Mouse (Mus musculus) heart, embryonic 11.5 days (tissue): ENCODE results near the gene D630003M21Rik. TPM values are rescaled to one million over a fixed set of nuclear protein-coding genes. Genes with fewer than 3 reads are reported as not detected.

ENCODE experiments used
- ATAC-seq: fragments of 200-750 bp; cut with Nextera tagmentation; replicated peaks from 2 replicates; pipeline ENCODE4 v1.8.0; 2017; ENCODE audit warnings: moderate library complexity; ENCODE audit not compliant: insufficient number of reproducible peaks, low FRiP score, low TSS enrichment
- H3K27ac ChIP-seq: fragments of 300-500 bp; sonication (generic); 2 replicates; pipeline ENCODE4 v1.5.1; 2014; ENCODE audit warnings: mild to moderate bottlenecking, low read depth, low read length
- H3K27me3 ChIP-seq: fragments of 300-500 bp; sonication (generic); 2 replicates; pipeline ENCODE4 v1.6.1; 2014; ENCODE audit warnings: mild to moderate bottlenecking, low read length, mixed read lengths; ENCODE audit not compliant: control insufficient read depth, insufficient read depth
- H3K36me3 ChIP-seq: fragments of 300-500 bp; sonication (generic); 2 replicates; pipeline ENCODE4 v1.6.1; 2014; ENCODE audit warnings: mild to moderate bottlenecking, low read length, moderate library complexity, mixed read lengths; ENCODE audit not compliant: control insufficient read depth, insufficient read depth
- H3K4me1 ChIP-seq: fragments of 300-500 bp; sonication (generic); 2 replicates; pipeline ENCODE4 v1.6.1; 2014; ENCODE audit warnings: low read length; ENCODE audit not compliant: control insufficient read depth, insufficient read depth
- H3K4me2 ChIP-seq: fragments of 300-500 bp; sonication (generic); 2 replicates; pipeline ENCODE4 v1.6.1; 2014; ENCODE audit warnings: mild to moderate bottlenecking, moderate library complexity
- H3K4me3 ChIP-seq: fragments of 300-500 bp; sonication (generic); 2 replicates; pipeline ENCODE4 v1.5.1; 2014; ENCODE audit warnings: low read depth, low read length
- H3K9ac ChIP-seq: fragments of 300-500 bp; sonication (generic); 2 replicates; pipeline ENCODE4 v1.6.1; 2014; ENCODE audit warnings: mild to moderate bottlenecking, low read depth, low read length, moderate library complexity
- H3K9me3 ChIP-seq: fragments of 300-500 bp; sonication (generic); replicated peaks from 2 replicates; pipeline ENCODE4 v1.6.1; 2016; ENCODE audit warnings: low read length; ENCODE audit not compliant: control insufficient read depth
- WGBS: fragments of 180-500 bp; shearing (Covaris S2); extraction: QIAGEN DNeasy Blood & Tissue Kit; methylation state at CpG from one replicate; pipeline ENCODE4 v1.1.7; 2014; ENCODE audit not compliant: insufficient replicate concordance; 5-methylcytosine and 5-hydroxymethylcytosine counted together
- polyA plus RNA-seq: library from polyadenylated mRNA; unstranded; fragments of >200 nt; fragmentation: Nextera tagmentation; extraction: Ambion mirVana; gene quantifications from 2 replicates; pipeline ENCODE4 v1.2.1, GENCODE M21; 2014

The D630003M21Rik gene
- polyA plus RNA-seq, 1 experiment from 2014 or later, result 0.57 TPM

DNA sequence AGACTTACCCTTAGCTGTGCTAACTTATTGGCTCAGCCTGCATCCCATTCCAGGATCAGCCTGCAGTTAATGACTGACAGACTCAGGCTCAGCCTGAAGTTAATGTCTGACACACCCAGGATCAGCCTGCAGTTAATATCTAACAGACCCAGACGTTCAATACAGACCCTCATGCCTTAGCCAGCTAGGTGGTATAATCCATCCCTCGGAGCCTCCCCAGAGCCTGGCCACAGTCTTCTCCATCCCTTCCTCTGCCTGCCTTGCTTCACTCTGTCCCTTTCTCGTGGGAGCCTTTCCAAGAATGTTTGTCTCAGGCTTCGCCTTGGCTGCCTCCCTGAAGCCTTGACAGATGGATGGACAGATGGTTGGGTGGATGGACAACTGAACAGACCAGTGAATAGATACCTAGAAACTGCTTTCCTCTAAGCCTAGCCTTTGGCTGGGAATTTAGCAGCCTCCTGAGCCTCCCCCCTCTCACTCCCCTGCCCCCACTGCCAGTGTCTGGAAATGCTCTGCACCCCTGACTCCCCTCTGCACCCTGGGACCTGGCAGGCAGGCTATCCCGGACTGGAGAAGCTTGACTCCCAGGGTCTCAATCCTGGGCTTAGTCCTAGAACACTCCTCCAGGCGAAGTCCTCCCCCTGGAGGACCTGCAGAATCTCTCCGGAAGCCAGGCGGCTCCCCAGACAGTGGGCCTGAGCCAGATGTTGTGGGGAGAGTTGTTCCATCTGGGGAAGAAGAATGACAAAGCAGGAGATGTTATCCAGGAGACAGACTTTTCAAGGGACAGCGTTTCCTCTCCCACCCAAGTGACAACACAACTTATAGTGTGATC lies 13.5 kb downstream of the D630003M21Rik start:
- no peak for ATAC-seq
- Histone ChIP-seq H3K9me3 (no peaks in the 10 kb centered on the region), H3K4me1 (0 out of 2 replicates have a peak, but pooled peaks cover 4% of the 10 kb centered on the region), H3K4me2 (no peak overlapping the region), H3K9ac (no peak overlapping the region), H3K27ac (no peak overlapping the region), H3K4me3 (no peak overlapping the region), H3K27me3 (no peaks in the 10 kb centered on the region), H3K36me3 (no peaks in the 10 kb centered on the region)
- WGBS, result 55% methylated on average over 9 of the region's 9 CpGs

DNA sequence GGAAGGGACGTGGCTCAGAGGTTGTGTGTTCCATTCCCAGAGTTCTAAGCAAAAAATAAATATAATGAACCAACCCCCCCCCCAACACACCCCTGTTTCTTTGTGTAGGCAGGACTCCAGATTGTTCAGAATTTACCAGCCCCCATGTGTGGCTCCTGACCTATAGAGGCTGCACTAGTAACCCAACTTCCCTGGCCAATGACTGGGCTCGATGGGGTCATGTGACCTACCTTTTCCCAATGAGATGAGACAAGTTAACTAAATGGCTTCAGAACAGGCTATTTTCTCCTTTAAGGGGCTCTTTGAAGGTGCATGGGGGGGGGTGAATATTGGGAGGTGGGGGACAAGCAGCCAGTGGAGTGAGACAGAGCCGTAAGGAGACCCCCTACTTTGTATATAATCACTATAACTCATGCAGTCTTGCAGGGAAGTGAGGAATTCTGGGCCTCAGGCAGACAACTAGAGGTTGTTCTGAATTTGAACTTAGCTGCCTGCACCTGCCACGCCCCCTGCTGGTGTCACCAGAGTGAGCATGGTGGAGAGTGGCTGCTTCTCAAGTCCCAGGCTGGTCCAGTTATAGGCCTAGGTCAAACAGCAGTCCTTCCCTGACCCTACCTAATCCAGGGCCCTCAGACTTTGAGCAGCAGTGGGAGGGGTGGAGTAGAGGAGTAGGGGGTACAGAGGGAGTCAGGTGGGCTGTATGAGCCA lies 17.1 kb downstream of the D630003M21Rik start:
- no peak overlapping the region for H3K4me2 ChIP-seq
- WGBS, result 55% methylated on average over 4 of the region's 4 CpGs
- peaks cover 12% of the 10 kb centered on the region for H3K4me1 ChIP-seq
- no peaks in the 10 kb centered on the region for H3K36me3 ChIP-seq
- H3K9ac ChIP-seq, result no peak overlapping the region
- no peaks in the 10 kb centered on the region for H3K9me3 ChIP-seq
- no peak for ATAC-seq
- H3K27ac ChIP-seq, result no peak overlapping the region
- H3K4me3 ChIP-seq, result no peak overlapping the region
- H3K27me3 ChIP-seq, result no peaks in the 10 kb centered on the region

DNA sequence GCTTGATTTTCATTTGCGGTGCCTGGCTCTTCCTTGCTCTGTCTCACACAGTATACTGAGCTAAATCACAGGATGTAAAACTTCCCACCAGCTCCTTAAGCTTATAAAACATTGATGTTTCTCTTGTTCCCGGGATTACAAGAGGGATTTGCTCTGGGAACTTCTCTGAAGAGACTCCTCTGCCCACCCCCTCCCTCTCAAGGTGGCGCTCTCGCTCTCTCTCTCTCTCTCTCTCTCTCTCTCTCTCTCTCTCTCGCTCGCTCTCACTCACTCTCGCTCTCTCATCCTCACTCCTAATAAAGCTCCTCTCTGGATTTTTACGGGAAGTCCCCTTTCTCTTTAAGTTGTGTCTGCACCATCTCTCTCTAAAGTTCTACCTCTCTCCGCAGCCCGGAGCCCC lies 18.1 kb downstream of the D630003M21Rik start:
- ATAC-seq, result no peak
- no peaks in the 10 kb centered on the region for H3K27me3 ChIP-seq
- H3K9ac ChIP-seq, result 0 out of 2 replicates have a peak overlapping the region, but pooled peaks have one; percentile 8
- no peaks in the 10 kb centered on the region for H3K9me3 ChIP-seq
- H3K36me3 ChIP-seq, result no peaks in the 10 kb centered on the region
- H3K4me2 ChIP-seq, result peak overlapping the region; percentile 41; the same call in 1 of the 2 replicates
- H3K27ac ChIP-seq, result no peak overlapping the region
- no peak overlapping the region for H3K4me3 ChIP-seq
- H3K4me1 ChIP-seq, result peaks cover 12% of the 10 kb centered on the region
- WGBS, result 27% methylated on average over 10 of the region's 10 CpGs

DNA sequence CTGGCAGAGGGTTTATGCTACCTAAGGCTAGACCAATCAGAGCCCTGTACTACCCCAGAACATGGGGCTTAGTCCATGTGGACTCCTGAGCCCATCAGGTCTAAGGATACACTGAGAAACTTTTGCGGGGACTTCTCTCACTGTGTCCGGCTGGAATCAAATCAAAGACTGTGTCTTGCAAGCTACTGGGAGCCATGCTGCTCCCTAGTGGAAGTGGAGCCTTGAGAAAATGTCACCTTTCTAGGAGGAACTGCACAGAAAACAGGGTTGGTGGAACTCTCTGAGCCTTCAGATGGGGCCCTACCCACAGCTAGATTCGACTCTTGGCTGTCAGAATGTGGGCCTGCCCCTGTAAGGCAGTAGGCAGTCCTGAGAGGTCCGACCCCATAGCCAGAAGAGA lies 18.5 kb downstream of the D630003M21Rik start:
- Histone ChIP-seq H3K4me3 (no peak overlapping the region), H3K9me3 (no peaks in the 10 kb centered on the region), H3K36me3 (no peaks in the 10 kb centered on the region), H3K9ac (no peak overlapping the region), H3K4me2 (no peak overlapping the region), H3K27ac (no peak overlapping the region), H3K4me1 (peaks cover 12% of the 10 kb centered on the region), H3K27me3 (no peaks in the 10 kb centered on the region)
- whole genome bisulfite sequencing, result 45% methylated on average over 4 of the region's 4 CpGs
- ATAC-seq, result no peak

DNA sequence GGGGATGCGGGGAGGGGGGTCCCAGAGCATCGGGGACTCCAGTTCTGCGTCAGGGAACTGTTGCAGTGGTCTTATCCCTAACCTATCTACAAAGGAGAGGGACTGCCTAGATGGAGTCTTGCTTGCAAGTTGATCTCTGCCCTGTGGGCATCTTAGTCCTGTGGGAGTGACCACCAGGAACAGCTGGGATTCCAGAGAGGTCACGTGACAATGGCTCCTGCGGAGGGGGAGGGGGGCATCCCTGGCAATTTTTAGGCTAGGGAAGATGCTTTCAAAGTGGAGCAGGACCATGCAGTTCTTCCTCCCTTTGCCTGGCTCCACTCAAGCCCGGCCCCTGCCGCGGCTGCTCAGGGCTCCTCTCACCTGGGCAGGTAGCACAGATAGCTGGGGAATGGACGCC lies 19.2 kb downstream of the D630003M21Rik start:
- H3K9me3 ChIP-seq, result no peaks in the 10 kb centered on the region
- H3K27ac ChIP-seq, result no peak overlapping the region
- no peak for ATAC-seq
- 46% methylated on average over 9 of the region's 9 CpGs for WGBS
- no peak overlapping the region for H3K9ac ChIP-seq
- H3K36me3 ChIP-seq, result no peaks in the 10 kb centered on the region
- H3K4me1 ChIP-seq, result peaks cover 12% of the 10 kb centered on the region
- no peak overlapping the region for H3K4me2 ChIP-seq
- no peaks in the 10 kb centered on the region for H3K27me3 ChIP-seq
- H3K4me3 ChIP-seq, result no peak overlapping the region

DNA sequence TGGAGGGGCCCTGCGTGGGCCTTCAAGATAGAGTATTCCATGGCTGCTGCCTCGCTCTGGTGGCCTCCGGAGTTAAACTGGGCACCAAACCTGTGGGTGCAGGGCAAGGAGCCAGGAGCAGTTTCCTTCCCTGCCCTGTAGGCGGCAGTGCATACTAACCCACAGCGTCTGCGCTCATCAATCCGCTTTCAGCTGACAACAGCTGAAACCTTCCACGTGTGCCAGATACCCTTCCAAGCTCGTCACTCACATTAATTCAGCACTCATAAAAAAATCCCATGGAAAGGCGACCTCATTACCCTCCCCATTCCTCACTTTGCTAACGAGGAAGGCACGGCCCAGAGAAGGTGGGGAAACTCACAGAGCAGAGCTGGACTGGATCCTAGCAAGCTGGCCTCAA lies 21.2 kb downstream of the D630003M21Rik start:
- Histone ChIP-seq H3K4me3 (no peak overlapping the region), H3K4me1 (peaks cover 12% of the 10 kb centered on the region)
- 10% methylated on average over 12 of the region's 12 CpGs for WGBS

DNA sequence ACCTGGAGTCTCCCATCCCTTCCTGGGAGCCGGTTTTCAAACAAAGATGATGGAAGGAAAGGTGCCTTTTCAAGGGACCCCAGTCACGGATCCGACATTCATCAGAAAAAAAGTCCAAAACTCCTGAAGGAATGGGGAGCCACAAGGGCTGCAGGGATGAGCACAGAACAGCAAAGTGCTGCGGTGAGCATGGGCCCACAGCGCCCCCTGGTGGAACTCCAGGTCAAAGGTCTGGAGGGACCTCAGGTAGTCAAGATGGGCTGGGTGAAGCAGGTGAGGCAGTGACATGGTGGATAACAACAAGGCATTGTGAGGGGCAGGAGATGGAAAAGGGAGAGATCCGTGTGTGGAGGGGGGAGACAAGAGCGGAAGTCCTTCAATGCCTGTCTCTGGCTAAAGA lies 24.9 kb downstream of the D630003M21Rik start:
- H3K4me3 ChIP-seq, result no peak overlapping the region
- WGBS, result 6% methylated on average over 7 of the region's 7 CpGs
- no peak overlapping the region for H3K9ac ChIP-seq
- no peaks in the 10 kb centered on the region for H3K27me3 ChIP-seq
- no peak overlapping the region for H3K4me2 ChIP-seq
- no peaks in the 10 kb centered on the region for H3K9me3 ChIP-seq
- ATAC-seq, result no peak
- H3K36me3 ChIP-seq, result no peaks in the 10 kb centered on the region
- H3K27ac ChIP-seq, result no peak overlapping the region
- no peaks in the 10 kb centered on the region for H3K4me1 ChIP-seq

More for the DNA sequence above, 21.2 kb downstream of the D630003M21Rik start:
- H3K27ac ChIP-seq, result no peak overlapping the region
- H3K4me2 ChIP-seq, result no peak overlapping the region
- H3K9ac ChIP-seq, result no peak overlapping the region
- no peaks in the 10 kb centered on the region for H3K36me3 ChIP-seq
- ATAC-seq, result no peak
- no peaks in the 10 kb centered on the region for H3K9me3 ChIP-seq
- H3K27me3 ChIP-seq, result no peaks in the 10 kb centered on the region

DNA sequence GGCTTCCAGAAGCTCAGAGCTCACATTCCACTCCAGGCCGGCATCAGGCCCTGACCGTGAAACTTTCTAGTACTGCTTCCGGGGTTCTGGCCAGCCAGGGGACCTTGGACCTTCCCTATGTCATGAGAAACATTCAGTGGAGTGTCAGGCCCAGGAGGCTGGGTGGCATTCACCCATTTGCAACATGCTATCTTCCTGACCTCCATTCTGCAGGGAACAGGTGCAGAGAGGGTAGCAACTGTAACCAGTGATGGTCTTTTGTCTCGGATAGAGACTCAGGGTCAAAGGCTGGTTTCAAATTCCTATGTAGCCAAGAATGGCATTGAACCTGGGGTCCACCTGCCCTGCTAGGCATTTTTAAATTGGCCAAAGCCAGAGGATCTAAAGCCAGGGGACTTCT lies 25.3 kb downstream of the D630003M21Rik start:
- ATAC-seq, result no peak
- H3K27ac ChIP-seq, result no peak overlapping the region
- H3K9me3 ChIP-seq, result no peaks in the 10 kb centered on the region
- no peaks in the 10 kb centered on the region for H3K36me3 ChIP-seq
- H3K4me2 ChIP-seq, result no peak overlapping the region
- H3K9ac ChIP-seq, result no peak overlapping the region
- H3K4me1 ChIP-seq, result no peaks in the 10 kb centered on the region
- H3K27me3 ChIP-seq, result no peaks in the 10 kb centered on the region
- no peak overlapping the region for H3K4me3 ChIP-seq
- WGBS, result 74% methylated on average over 4 of the region's 4 CpGs
